Mouse (Mus musculus): ENCODE results near the gene Grin2d. TPM values are rescaled to one million over a fixed set of nuclear protein-coding genes. Genes with fewer than 3 reads are reported as not detected.

The Grin2d gene
- polyA plus RNA-seq, 1 experiment from 2014 or later: 0.05 TPM

DNA sequence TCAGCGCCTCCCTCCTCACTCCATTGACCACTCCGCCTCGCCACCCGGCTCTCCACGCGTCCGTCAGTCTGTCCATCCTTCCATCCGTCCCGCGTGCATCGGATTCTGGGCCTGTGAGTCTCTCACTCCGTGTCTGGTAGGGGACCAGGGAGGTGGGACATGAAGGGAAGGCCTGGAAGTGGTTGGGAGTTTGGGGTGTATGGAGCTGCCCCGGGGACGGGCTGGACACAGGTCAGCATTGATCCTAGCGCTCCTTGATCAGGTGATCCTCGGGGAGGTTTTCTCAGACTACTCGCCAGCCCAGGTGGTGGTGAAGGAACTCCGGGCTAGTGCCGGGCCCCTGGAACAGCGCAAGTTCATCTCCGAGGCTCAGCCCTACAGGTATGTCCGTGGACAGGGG is 90.5 kb downstream of the Grin2d start:
- no peaks in the 10 kb centered on the region for H3K36me3 ChIP-seq (ENCODE audit: control insufficient read depth, insufficient read depth)
- H3K27me3 ChIP-seq (ENCODE audit: control insufficient read depth, insufficient read depth, low read depth, low read length): peaks cover 53% of the 10 kb centered on the region
- H3K9ac ChIP-seq (ENCODE audit: low read depth, low read length): no peak overlapping the region
- H3K27ac ChIP-seq (ENCODE audit: low read length): no peak overlapping the region
- no peaks in the 10 kb centered on the region for H3K9me3 ChIP-seq (replicated peaks; ENCODE audit: control insufficient read depth, low read length)
- ATAC-seq (ENCODE audit: low read depth): no peak
- WGBS (ENCODE audit: insufficient replicate concordance): 72% methylated on average over 22 of the region's 22 CpGs
- H3K4me3 ChIP-seq (ENCODE audit: low read depth, low read length): no peak overlapping the region
- H3K4me2 ChIP-seq (ENCODE audit: low read depth, low read length): no peak overlapping the region
- peaks cover 3% of the 10 kb centered on the region for H3K4me1 ChIP-seq (ENCODE audit: control insufficient read depth, low read depth, low read length)

DNA sequence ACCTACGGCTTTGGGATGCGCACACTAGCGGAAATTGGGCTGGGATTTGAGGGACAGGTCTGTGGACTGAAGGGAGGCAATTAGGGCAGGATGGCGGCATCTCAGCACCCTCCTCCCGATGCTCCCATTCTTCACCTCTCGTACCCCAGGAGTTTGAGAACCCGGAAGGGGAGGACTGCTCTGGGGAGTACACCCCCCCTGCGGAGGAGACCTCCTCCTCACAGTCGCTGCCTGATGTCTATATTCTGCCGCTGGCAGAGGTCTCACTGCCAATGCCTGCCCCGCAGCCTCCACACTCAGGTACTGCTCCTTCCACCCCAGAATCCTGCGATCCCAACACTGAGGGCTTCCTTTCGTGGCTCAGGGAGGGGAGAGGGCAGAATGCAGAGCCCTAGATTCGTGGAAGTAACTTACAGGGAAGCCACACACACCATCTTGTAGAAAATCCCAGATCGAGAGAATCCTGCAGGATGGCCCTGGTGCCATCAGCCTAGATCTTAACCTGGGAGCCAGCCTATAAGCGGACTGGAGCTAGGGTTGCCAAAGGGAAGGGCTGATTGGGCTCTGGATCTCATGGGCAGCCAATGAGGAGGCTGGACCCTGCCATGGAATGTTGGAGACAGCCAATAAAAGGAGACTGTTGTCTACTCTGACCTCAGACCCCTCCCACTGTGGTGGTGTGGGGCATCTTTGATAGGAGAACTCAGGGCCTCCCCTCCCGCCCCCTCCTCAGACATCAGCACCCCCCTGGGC is 91.3 kb downstream of the Grin2d start:
- ATAC-seq (ENCODE audit: low read depth): peak; percentile 38; the same call in 1 of the 2 replicates
- no peak overlapping the region for H3K9ac ChIP-seq (ENCODE audit: low read depth, low read length)
- H3K4me3 ChIP-seq (ENCODE audit: low read depth, low read length): no peak overlapping the region
- H3K9me3 ChIP-seq (replicated peaks; ENCODE audit: control insufficient read depth, low read length): no peaks in the 10 kb centered on the region
- no peaks in the 10 kb centered on the region for H3K36me3 ChIP-seq (ENCODE audit: control insufficient read depth, insufficient read depth)
- peaks cover 55% of the 10 kb centered on the region for H3K27me3 ChIP-seq (ENCODE audit: control insufficient read depth, insufficient read depth, low read depth, low read length)
- no peak overlapping the region for H3K4me2 ChIP-seq (ENCODE audit: low read depth, low read length)
- WGBS (ENCODE audit: insufficient replicate concordance): 6% methylated on average over 17 of the region's 17 CpGs
- H3K27ac ChIP-seq (ENCODE audit: low read length): no peak overlapping the region
- peaks cover 3% of the 10 kb centered on the region for H3K4me1 ChIP-seq (ENCODE audit: control insufficient read depth, low read depth, low read length)

DNA sequence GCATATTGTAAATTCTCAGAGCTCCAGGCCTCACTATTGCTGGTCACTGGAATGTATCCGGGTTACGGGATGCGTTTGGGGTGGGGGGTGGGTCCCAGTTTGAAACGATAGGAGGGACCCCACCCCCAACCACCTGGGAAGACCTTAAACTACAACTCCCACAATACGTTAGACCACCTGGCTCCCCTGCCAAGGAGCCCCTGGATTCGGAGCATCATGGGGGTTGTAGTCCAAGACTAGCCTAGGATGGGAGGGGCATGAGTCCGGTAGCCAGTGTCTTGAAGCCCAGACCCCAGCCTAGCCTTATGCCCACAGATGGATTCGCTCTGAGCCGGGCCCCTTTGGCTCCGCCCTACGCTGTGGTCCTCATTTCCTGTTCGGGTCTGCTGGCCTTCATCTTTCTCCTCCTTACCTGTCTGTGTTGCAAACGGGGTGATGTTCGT is 92.0 kb downstream of the Grin2d start:
- Histone ChIP-seq H3K4me2 (ENCODE audit: low read depth, low read length) (no peak overlapping the region), H3K9me3 (replicated peaks; ENCODE audit: control insufficient read depth, low read length) (no peaks in the 10 kb centered on the region), H3K36me3 (ENCODE audit: control insufficient read depth, insufficient read depth) (no peaks in the 10 kb centered on the region), H3K4me3 (ENCODE audit: low read depth, low read length) (no peak overlapping the region), H3K9ac (ENCODE audit: low read depth, low read length) (no peak overlapping the region), H3K27ac (ENCODE audit: low read length) (no peak overlapping the region), H3K27me3 (ENCODE audit: control insufficient read depth, insufficient read depth, low read depth, low read length) (peaks cover 55% of the 10 kb centered on the region), H3K4me1 (ENCODE audit: control insufficient read depth, low read depth, low read length) (peaks cover 3% of the 10 kb centered on the region)
- no peak for ATAC-seq (ENCODE audit: low read depth)
- WGBS (ENCODE audit: insufficient replicate concordance): 3% methylated on average over 14 of the region's 14 CpGs

DNA sequence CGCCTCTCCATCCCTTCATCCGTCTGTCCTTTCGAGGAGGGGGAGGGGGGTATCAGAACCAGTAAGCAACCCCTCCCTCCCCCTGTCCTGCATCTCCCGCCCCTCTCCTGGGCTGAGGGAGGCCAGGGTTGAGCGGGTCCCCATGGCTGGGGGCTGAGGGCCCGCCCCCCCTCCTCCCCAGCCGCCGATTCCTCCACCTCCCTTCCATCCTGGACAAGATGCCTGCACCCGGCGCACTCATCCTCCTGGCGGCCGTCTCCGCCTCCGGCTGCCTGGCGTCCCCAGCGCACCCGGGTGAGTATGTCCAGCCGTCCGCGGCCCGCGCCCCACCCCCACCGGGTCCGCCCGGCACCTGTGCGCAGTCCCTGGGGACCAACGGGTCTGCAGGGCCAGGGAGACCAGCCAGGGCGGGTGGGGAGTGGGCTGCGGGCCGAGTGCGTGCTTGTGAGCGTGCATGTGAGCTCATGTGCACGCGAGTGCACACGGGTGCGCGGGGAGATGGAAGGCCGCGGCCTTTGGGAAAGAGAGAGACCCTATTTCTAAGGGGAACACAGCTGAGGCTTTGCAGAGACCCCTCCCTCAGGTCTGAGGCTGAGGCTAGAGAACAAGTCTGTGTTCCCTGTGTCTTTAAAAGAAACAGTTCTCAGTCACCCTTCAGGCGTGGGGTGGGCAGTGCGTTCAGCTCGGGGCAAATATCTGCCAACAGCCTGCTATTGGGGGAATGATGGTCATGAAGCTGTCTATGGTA is 92.6 kb downstream of the Grin2d start:
- peaks cover 3% of the 10 kb centered on the region for H3K4me1 ChIP-seq (ENCODE audit: control insufficient read depth, low read depth, low read length)
- H3K27ac ChIP-seq (ENCODE audit: low read length): no peak overlapping the region
- peaks cover 55% of the 10 kb centered on the region for H3K27me3 ChIP-seq (ENCODE audit: control insufficient read depth, insufficient read depth, low read depth, low read length)
- H3K9me3 ChIP-seq (replicated peaks; ENCODE audit: control insufficient read depth, low read length): no peaks in the 10 kb centered on the region
- H3K9ac ChIP-seq (ENCODE audit: low read depth, low read length): no peak overlapping the region
- WGBS (ENCODE audit: insufficient replicate concordance): under 1% methylated on average over 38 of the region's 42 CpGs
- no peaks in the 10 kb centered on the region for H3K36me3 ChIP-seq (ENCODE audit: control insufficient read depth, insufficient read depth)
- H3K4me2 ChIP-seq (ENCODE audit: low read depth, low read length): no peak overlapping the region
- ATAC-seq (ENCODE audit: low read depth): no peak
- H3K4me3 ChIP-seq (ENCODE audit: low read depth, low read length): peak overlapping the region; percentile 2; the same call in 1 of the 2 replicates

DNA sequence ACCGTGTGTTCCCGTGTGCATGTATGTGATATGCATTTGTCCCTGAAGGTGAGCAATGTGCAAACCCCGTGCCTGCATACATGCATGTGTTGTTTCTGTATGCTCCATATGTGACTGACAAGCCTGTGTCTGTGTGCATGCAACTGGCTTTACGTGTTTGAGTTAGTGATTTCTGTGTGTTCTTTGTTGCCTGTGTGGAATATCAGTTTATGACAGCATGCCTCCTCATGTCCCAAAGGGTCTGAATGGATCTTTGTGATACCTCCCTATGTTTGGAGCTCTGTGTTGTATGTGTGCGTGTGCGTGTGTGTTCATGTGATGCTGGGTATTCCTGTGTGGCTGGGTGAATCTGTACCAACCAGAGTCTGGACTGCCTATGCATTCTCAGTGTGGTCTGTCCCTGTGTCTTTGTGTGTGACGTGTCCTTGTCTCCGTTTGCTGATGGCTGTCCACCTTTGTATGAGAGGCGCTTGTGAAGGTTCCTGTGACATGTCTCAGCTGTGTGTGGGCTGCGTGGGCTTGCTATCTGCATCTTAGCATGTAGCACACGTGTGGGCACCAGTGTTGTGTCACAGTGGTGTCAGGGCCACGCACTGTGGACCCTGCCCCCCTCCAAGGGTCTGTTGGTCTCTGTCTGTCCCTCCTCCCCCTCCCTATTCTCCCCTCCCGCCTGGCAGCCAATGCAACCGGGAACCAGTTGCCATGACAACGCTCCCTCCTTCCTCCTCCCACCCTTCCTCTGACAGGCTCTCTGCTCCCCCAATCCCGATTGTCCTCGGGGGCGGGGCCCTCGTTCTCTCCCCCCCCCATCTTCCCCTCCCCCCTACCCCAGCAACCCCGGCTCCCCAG is 93.4 kb downstream of the Grin2d start, which contains the start of gene Sult2b1:
Sult2b1 (minus strand) TSS at position 146 of the 849 bp plus-strand sequence.
- H3K27me3 ChIP-seq (ENCODE audit: control insufficient read depth, insufficient read depth, low read depth, low read length): peaks cover 55% of the 10 kb centered on the region
- peak within 1 kb of the TSS; percentile 68 for H3K4me2 ChIP-seq (ENCODE audit: low read depth, low read length)
- peak within 1 kb of the TSS; percentile 39 for H3K9ac ChIP-seq (ENCODE audit: low read depth, low read length)
- peaks cover 3% of the 10 kb centered on the region for H3K4me1 ChIP-seq (ENCODE audit: control insufficient read depth, low read depth, low read length)
- peak within 1 kb of the TSS; percentile 60 for H3K4me3 ChIP-seq (ENCODE audit: low read depth, low read length)
- no peaks in the 10 kb centered on the region for H3K36me3 ChIP-seq (ENCODE audit: control insufficient read depth, insufficient read depth)
- no peak within 1 kb of the TSS for H3K27ac ChIP-seq (ENCODE audit: low read length)
- 22% methylated on average over 19 of the region's 20 CpGs for WGBS (ENCODE audit: insufficient replicate concordance)
- H3K9me3 ChIP-seq (replicated peaks; ENCODE audit: control insufficient read depth, low read length): no peaks in the 10 kb centered on the region
- ATAC-seq (ENCODE audit: low read depth): no peak

DNA sequence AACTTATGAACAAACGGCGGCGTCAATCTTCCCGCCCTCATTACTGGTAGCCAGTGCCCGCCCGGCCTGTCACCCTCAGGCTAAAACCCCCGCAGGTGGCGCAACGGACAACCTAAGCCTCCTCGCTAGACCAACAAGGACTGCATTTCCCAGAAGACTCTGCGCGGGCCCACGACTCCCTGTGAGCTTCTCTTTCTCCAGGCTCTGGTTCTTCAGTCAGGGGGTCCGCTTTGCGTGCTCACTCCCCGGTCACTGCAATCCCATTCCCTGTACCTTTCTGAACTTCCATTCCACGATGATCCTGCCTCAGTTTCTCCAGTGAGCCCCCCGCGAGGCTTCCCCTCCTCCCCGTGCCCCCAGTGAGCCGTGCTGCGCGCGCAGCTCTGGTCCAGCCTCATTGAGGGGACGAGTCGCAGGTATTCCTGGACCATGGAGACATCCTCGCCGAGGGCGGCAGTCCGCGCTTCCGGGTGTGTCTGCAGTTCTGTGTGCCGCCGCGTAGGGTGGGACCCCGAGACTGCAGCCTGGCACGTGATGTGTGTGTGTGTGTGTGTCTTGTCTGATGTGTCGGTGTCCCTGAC is 94.6 kb downstream of the Grin2d start, which contains the start of gene Lmtk3:
Lmtk3 (plus strand) TSS at position 228 of the 581 bp plus-strand sequence.
- WGBS (ENCODE audit: insufficient replicate concordance): 1% methylated on average over 38 of the region's 38 CpGs

DNA sequence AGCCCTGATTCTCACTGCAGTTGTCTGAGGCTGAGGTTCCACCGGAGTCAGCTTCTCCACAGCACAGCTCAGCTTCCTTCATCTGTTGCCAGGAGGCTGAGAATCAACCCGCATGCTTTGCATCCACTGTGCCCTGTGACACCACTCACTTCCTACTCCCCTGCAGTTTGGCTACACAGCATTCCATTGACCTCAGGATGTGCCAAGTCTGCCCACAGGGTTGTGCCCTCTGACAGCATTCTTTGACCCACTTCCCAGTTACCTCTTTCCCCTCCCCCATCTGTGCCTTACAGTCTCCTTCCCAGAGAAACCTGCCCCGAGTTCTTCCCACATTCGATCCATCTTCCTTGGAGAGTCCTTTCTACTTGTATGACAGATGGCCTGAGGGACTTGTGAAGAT is 95.9 kb downstream of the Grin2d start:
- Histone ChIP-seq H3K27me3 (ENCODE audit: control insufficient read depth, insufficient read depth, low read depth, low read length) (peaks cover 47% of the 10 kb centered on the region), H3K4me1 (ENCODE audit: control insufficient read depth, low read depth, low read length) (peaks cover 3% of the 10 kb centered on the region)

More for the DNA sequence above, 94.6 kb downstream of the Grin2d start, which contains the start of gene Lmtk3:
- Histone ChIP-seq H3K9me3 (replicated peaks; ENCODE audit: control insufficient read depth, low read length) (no peaks in the 10 kb centered on the region), H3K4me1 (ENCODE audit: control insufficient read depth, low read depth, low read length) (peaks cover 3% of the 10 kb centered on the region), H3K9ac (ENCODE audit: low read depth, low read length) (peak within 1 kb of the TSS; percentile 39), H3K27me3 (ENCODE audit: control insufficient read depth, insufficient read depth, low read depth, low read length) (peaks cover 55% of the 10 kb centered on the region), H3K36me3 (ENCODE audit: control insufficient read depth, insufficient read depth) (no peaks in the 10 kb centered on the region), H3K27ac (ENCODE audit: low read length) (no peak within 1 kb of the TSS), H3K4me2 (ENCODE audit: low read depth, low read length) (peak within 1 kb of the TSS; percentile 68), H3K4me3 (ENCODE audit: low read depth, low read length) (peak within 1 kb of the TSS; percentile 60)
- ATAC-seq (ENCODE audit: low read depth): peak; percentile 63

More for the DNA sequence above, 95.9 kb downstream of the Grin2d start:
- Histone ChIP-seq H3K4me3 (ENCODE audit: low read depth, low read length) (no peak overlapping the region), H3K36me3 (ENCODE audit: control insufficient read depth, insufficient read depth) (no peaks in the 10 kb centered on the region), H3K27ac (ENCODE audit: low read length) (no peak overlapping the region), H3K9ac (ENCODE audit: low read depth, low read length) (no peak overlapping the region), H3K4me2 (ENCODE audit: low read depth, low read length) (no peak overlapping the region), H3K9me3 (replicated peaks; ENCODE audit: control insufficient read depth, low read length) (no peaks in the 10 kb centered on the region)
- WGBS (ENCODE audit: insufficient replicate concordance): 42% methylated on average over 4 of the region's 4 CpGs
- no peak for ATAC-seq (ENCODE audit: low read depth)

Measured in liver, embryonic 16.5 days (tissue).